Mouse (Mus musculus) olfactory bulb, adult 2 months (tissue): ENCODE measurements around the gene Ciapin1.

ENCODE experiments used
- CTCF ChIP-seq: fragments of 200-500 bp; IDR thresholded peaks from 2 replicates; pipeline ENCODE4 v1.5.1; 2012; ENCODE audit warnings: low read depth, mild to moderate bottlenecking, low read length, moderate library complexity; ENCODE audit not compliant: insufficient read depth
- POLR2A ChIP-seq: fragments of 200-500 bp; IDR thresholded peaks from 2 replicates; pipeline ENCODE4 v1.6.1; 2012; ENCODE audit warnings: mild to moderate bottlenecking, low read depth, low read length, moderate library complexity; ENCODE audit not compliant: insufficient read depth

DNA sequence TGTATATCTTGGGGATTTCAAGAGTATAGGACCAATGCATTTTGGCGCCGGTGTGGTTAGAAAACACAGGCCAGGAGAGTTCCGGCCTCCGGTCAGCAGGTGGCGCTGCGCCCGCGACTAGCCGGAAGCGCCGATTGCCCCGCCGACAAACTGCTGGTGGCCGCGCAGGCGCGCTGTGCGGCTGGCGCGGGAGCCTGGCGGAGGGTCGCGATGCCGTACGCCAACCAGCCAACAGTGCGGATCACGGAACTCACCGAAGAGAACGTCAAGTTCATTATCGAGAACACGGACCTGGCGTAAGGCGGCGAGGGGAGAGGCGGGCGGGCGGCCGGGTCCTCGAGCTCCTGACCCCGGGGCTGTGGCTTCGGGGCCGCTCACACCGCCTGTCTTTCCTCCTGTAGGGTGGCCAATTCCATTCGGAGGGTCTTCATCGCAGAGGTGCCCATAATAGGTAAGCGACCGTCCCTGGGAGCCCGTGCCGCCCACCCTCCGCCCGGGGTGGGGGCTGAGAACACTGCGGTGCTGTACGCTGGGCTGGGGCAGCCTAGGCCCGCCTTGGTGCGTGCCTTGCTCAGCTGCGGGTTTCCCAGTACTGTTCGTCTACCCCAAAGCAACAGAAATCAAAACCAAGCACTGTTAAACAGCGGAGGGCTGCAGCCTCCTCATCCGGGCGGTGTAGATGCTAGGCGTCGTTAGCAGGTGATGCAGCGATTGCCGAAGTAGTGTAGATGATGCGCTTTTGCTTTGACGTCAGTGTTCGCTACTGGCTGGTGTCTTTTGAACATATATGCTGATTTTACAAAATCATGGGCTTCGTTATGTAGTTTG is 19.4 kb upstream of the Ciapin1 start, which contains the start of gene Polr2c:
- peak; percentile 73 for TF ChIP-seq CTCF
- peak; percentile 75 for TF ChIP-seq POLR2A
